Mouse (Mus musculus): Measurements from ENCODE around the gene Lrig1. TPM values are rescaled to one million over a fixed set of nuclear protein-coding genes. Genes with fewer than 3 reads are reported as not detected.

Lrig1 gene
- polyA plus RNA-seq (2015; fragmentation: Nextera tagmentation; extraction: Ambion mirVana), result 8.1 and 9.2 TPM in 2 replicates

GRCm38 (mm10) chr6:94700067-94700491, at the start of gene Lrig1:
TSS of gene Lrig1 (minus strand) at chr6:94700158.
- TF ChIP-seq EP300 (IDR thresholded peaks at IDR 0.05), result no peak
- TF ChIP-seq CTCF (IDR thresholded peaks at IDR 0.05), result no peak
- DNase-seq (ENCODE audit: low spot score), result peak; percentile 99
- ATAC-seq, result peak; percentile 98
- H3K27ac ChIP-seq (ENCODE audit: low read length), result peak within 1 kb of the TSS; percentile 75
- H3K9me3 ChIP-seq (ENCODE audit: low read length), result no peaks in the 10 kb centered on the region
- H3K36me3 ChIP-seq (ENCODE audit: insufficient read depth, low read length), result no peaks in the 10 kb centered on the region
- H3K27me3 ChIP-seq (replicated peaks; ENCODE audit: insufficient read depth, low read length), result no peaks in the 10 kb centered on the region
- under 1% methylated on average over 38 of the region's 40 CpGs for WGBS
- peak within 1 kb of the TSS; percentile 70 for H3K4me3 ChIP-seq (ENCODE audit: low read depth, low read length)
- peaks cover under 1% of the 10 kb centered on the region; the same call in 1 of the 2 replicates for H3K4me1 ChIP-seq (ENCODE audit: insufficient read depth, low read depth, low read length)
- H3K9ac ChIP-seq (replicated peaks; ENCODE audit: low read depth), result peak within 1 kb of the TSS; percentile 54
- peak within 1 kb of the TSS; percentile 93 for H3K4me2 ChIP-seq (replicated peaks; ENCODE audit: low read depth, low read length)

DNA sequence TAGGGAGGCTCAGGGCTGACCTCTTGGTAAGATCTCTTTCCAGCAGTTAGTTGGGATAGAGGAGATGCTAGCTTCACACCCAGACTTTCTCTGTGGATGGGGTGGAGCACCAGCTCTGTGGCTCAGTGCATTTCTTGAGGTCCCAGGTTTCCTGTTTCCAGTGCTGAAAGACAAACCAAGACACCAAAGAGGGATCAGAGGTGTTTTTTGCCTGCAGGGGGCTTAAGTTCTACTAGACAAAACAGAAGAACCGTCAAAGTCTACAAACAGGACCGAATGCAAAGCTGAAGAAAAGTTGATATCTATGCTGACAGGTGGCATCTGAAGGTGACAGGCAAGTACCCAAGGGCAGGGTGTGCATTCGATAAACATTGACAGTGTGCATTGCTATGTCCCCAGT, 49.7 kb upstream of the Lrig1 start:
- Histone ChIP-seq H3K9me3 (ENCODE audit: low read length) (no peaks in the 10 kb centered on the region), H3K4me2 (replicated peaks; ENCODE audit: low read depth, low read length) (no peak overlapping the region), H3K4me1 (ENCODE audit: insufficient read depth, low read depth, low read length) (no peaks in the 10 kb centered on the region), H3K36me3 (ENCODE audit: insufficient read depth, low read length) (no peaks in the 10 kb centered on the region), H3K27me3 (replicated peaks; ENCODE audit: insufficient read depth, low read length) (no peaks in the 10 kb centered on the region), H3K4me3 (ENCODE audit: low read depth, low read length) (no peak overlapping the region), H3K27ac (ENCODE audit: low read length) (no peak overlapping the region), H3K9ac (replicated peaks; ENCODE audit: low read depth) (no peak overlapping the region)
- TF ChIP-seq CTCF (IDR thresholded peaks at IDR 0.05) (no peak), EP300 (IDR thresholded peaks at IDR 0.05) (no peak)
- 67% methylated on average over 3 of the region's 3 CpGs for WGBS
- DNase-seq (ENCODE audit: low spot score), result no peak
- no peak for ATAC-seq

- H3K27ac ChIP-seq (ENCODE audit: low read length), result no peak overlapping the region
- no peaks in the 10 kb centered on the region for H3K27me3 ChIP-seq (replicated peaks; ENCODE audit: insufficient read depth, low read length)
- no peaks in the 10 kb centered on the region for H3K36me3 ChIP-seq (ENCODE audit: insufficient read depth, low read length)
- H3K9me3 ChIP-seq (ENCODE audit: low read length), result no peaks in the 10 kb centered on the region
- no peak overlapping the region for H3K4me3 ChIP-seq (ENCODE audit: low read depth, low read length)
- DNase-seq (ENCODE audit: low spot score) (no peak), ATAC-seq (no peak)
- WGBS, result 41% methylated on average over 7 of the region's 7 CpGs
- no peak overlapping the region for H3K9ac ChIP-seq (replicated peaks; ENCODE audit: low read depth)
- TF ChIP-seq CTCF (IDR thresholded peaks at IDR 0.05), result no peak
- no peak for TF ChIP-seq EP300 (IDR thresholded peaks at IDR 0.05)
- H3K4me2 ChIP-seq (replicated peaks; ENCODE audit: low read depth, low read length), result no peak overlapping the region
- H3K4me1 ChIP-seq (ENCODE audit: insufficient read depth, low read depth, low read length), result no peaks in the 10 kb centered on the region
Measured at GRCm38 (mm10) chr6:94748361-94748760, 48.4 kb upstream of the Lrig1 start.

GRCm38 (mm10) chr6:94740117-94740729, 40.3 kb upstream of the Lrig1 start:
- Histone ChIP-seq H3K36me3 (ENCODE audit: insufficient read depth, low read length) (no peaks in the 10 kb centered on the region), H3K27me3 (replicated peaks; ENCODE audit: insufficient read depth, low read length) (no peaks in the 10 kb centered on the region), H3K4me2 (replicated peaks; ENCODE audit: low read depth, low read length) (no peak overlapping the region), H3K9me3 (ENCODE audit: low read length) (no peaks in the 10 kb centered on the region), H3K9ac (replicated peaks; ENCODE audit: low read depth) (no peak overlapping the region), H3K4me3 (ENCODE audit: low read depth, low read length) (no peak overlapping the region), H3K27ac (ENCODE audit: low read length) (no peak overlapping the region), H3K4me1 (ENCODE audit: insufficient read depth, low read depth, low read length) (no peaks in the 10 kb centered on the region)
- ATAC-seq (no peak), DNase-seq (ENCODE audit: low spot score) (no peak)
- WGBS, result 53% methylated on average over 14 of the region's 14 CpGs
- no peak for TF ChIP-seq CTCF (IDR thresholded peaks at IDR 0.05)
- TF ChIP-seq EP300 (IDR thresholded peaks at IDR 0.05), result no peak

DNA sequence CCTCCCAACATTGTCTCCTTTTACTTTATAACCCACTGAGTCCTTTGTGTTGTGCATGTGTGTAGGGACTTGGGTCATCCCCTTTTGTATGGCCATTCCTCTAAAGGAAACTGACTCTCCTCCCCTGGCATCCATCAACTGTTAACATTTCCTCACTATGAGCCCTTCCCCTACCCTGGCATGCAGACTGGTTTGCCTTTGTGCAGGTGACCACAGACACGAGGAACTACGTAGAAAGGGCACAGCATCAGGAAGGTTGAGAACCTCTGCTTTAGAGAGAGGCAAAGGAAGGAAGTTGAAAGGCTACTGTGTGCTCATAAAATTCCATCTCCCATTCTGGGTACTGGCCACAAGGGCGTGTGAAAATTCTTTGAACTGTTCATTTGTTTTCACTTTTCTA, 38.7 kb upstream of the Lrig1 start:
- H3K4me1 ChIP-seq (ENCODE audit: insufficient read depth, low read depth, low read length), result no peaks in the 10 kb centered on the region
- no peaks in the 10 kb centered on the region for H3K36me3 ChIP-seq (ENCODE audit: insufficient read depth, low read length)
- no peak overlapping the region for H3K27ac ChIP-seq (ENCODE audit: low read length)
- no peak overlapping the region for H3K9ac ChIP-seq (replicated peaks; ENCODE audit: low read depth)
- no peak overlapping the region for H3K4me3 ChIP-seq (ENCODE audit: low read depth, low read length)
- ATAC-seq, result no peak
- H3K4me2 ChIP-seq (replicated peaks; ENCODE audit: low read depth, low read length), result no peak overlapping the region
- no peaks in the 10 kb centered on the region for H3K27me3 ChIP-seq (replicated peaks; ENCODE audit: insufficient read depth, low read length)
- WGBS, result 57% methylated on average over 3 of the region's 3 CpGs
- TF ChIP-seq CTCF (IDR thresholded peaks at IDR 0.05) (no peak), EP300 (IDR thresholded peaks at IDR 0.05) (no peak)
- H3K9me3 ChIP-seq (ENCODE audit: low read length), result no peaks in the 10 kb centered on the region
- no peak for DNase-seq (ENCODE audit: low spot score)

DNA sequence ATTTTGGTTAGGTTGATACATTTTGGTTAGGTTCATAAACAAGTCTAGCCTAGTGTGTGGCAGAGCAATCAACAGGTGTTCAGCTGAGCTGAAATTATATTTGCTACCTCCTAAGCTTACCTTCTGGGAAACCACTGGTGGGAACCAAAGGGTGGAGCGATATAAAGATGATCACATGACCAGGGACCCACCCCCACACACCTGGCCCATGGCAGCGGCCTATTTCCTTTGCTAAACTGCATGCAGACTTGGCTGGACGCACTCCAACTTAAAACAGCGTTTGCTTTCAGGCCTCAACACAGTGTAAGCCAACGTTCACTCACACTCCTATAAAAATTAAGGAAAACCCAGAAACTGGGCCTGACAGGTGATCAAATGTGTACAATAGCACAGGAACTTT, 33.9 kb upstream of the Lrig1 start:
- DNase-seq (ENCODE audit: low spot score), result no peak
- no peak for ATAC-seq
- TF ChIP-seq EP300 (IDR thresholded peaks at IDR 0.05) (no peak), CTCF (IDR thresholded peaks at IDR 0.05) (no peak)
- no peaks in the 10 kb centered on the region for H3K27me3 ChIP-seq (replicated peaks; ENCODE audit: insufficient read depth, low read length)
- 62% methylated on average over 5 of the region's 5 CpGs for WGBS
- H3K36me3 ChIP-seq (ENCODE audit: insufficient read depth, low read length), result no peaks in the 10 kb centered on the region
- H3K4me2 ChIP-seq (replicated peaks; ENCODE audit: low read depth, low read length), result no peak overlapping the region
- no peaks in the 10 kb centered on the region for H3K9me3 ChIP-seq (ENCODE audit: low read length)
- no peak overlapping the region for H3K27ac ChIP-seq (ENCODE audit: low read length)
- H3K9ac ChIP-seq (replicated peaks; ENCODE audit: low read depth), result no peak overlapping the region
- peaks cover 3% of the 10 kb centered on the region; the same call in 1 of the 2 replicates for H3K4me1 ChIP-seq (ENCODE audit: insufficient read depth, low read depth, low read length)
- H3K4me3 ChIP-seq (ENCODE audit: low read depth, low read length), result no peak overlapping the region

All from lung, postnatal 0 days (tissue).